Mouse (Mus musculus) forebrain, embryonic 12.5 days (tissue): ENCODE measurements around the gene Zfp382. TPM values are rescaled to one million over a fixed set of nuclear protein-coding genes. Genes with fewer than 3 reads are reported as not detected.

Experiments
- microRNA-seq: library from miRNA; unstranded; fragments of <30 nt; microRNA quantifications from one replicate; pipeline ENCODE4, GENCODE M21; 2017
- polyA plus RNA-seq: library from polyadenylated mRNA; unstranded; fragments of >200 nt; fragmentation: Nextera tagmentation; extraction: Ambion mirVana; gene quantifications from 2 replicates; pipeline ENCODE4 v1.2.1, GENCODE M21; 2016

Zfp382 gene
- polyA plus RNA-seq, 1 experiment from 2014 or later, result 16.1 TPM

Small RNA genes within 50 kb of the gene (microRNA-seq; reads per million reads assigned to microRNA genes)
- gene Gm23368, result not detected

Other genes starting within 250 kb of the Zfp382 start
- gene Zfp27, start 215.4 kb upstream of the Zfp382 start, polyA plus RNA-seq, result 13.4 and 15.1 TPM in 2 replicates
- 6.6 and 7.6 TPM in 2 replicates for gene Zfp383, start 213.7 kb upstream of the Zfp382 start, polyA plus RNA-seq
- 15.4 and 16.5 TPM in 2 replicates for gene Zfp74, start 167.9 kb upstream of the Zfp382 start, polyA plus RNA-seq
- gene Zfp568, start 138.0 kb upstream of the Zfp382 start, polyA plus RNA-seq, result 10.3 and 12.1 TPM in 2 replicates
- gene Zfp14, start 70.6 kb upstream of the Zfp382 start, polyA plus RNA-seq, result 6.0 and 6.1 TPM in 2 replicates
- 4.7 and 8.9 TPM in 2 replicates for gene Zfp82, start 49.0 kb upstream of the Zfp382 start, polyA plus RNA-seq
- gene Gm26920, start 31.5 kb upstream of the Zfp382 start, polyA plus RNA-seq, result 2.7 and 6.9 TPM in 2 replicates
- 13.5 and 16.2 TPM in 2 replicates for gene Zfp566, start 31.4 kb upstream of the Zfp382 start, polyA plus RNA-seq
- gene Zfp260, start 27.2 kb upstream of the Zfp382 start, polyA plus RNA-seq, result 129 TPM in 2 replicates
- 23.6 and 25.8 TPM in 2 replicates for gene Zfp146, start 47.8 kb downstream of the Zfp382 start, polyA plus RNA-seq
- 3.0 and 3.7 TPM in 2 replicates for gene Cox7a1, start 62.2 kb downstream of the Zfp382 start, polyA plus RNA-seq
- 44.5 and 51.3 TPM in 2 replicates for gene Capns1, start 76.9 kb downstream of the Zfp382 start, polyA plus RNA-seq
- gene Polr2i, start 110.0 kb downstream of the Zfp382 start, polyA plus RNA-seq, result 164 TPM in 2 replicates
- 245 and 256 TPM in 2 replicates for gene Tbcb, start 110.3 kb downstream of the Zfp382 start, polyA plus RNA-seq
- 0.28 TPM in 1 of 2 replicates, not detected in the other for gene Ovol3, start 113.8 kb downstream of the Zfp382 start, polyA plus RNA-seq
- gene Thap8, start 158.2 kb downstream of the Zfp382 start, polyA plus RNA-seq, result 0.51 and 0.68 TPM in 2 replicates
- gene Wdr62, start 158.5 kb downstream of the Zfp382 start, polyA plus RNA-seq, result 17.2 and 18.6 TPM in 2 replicates
- gene Clip3, start 169.8 kb downstream of the Zfp382 start, polyA plus RNA-seq, result 77.2 and 87.9 TPM in 2 replicates
- 73.2 and 79.0 TPM in 2 replicates for gene Alkbh6, start 186.8 kb downstream of the Zfp382 start, polyA plus RNA-seq
- gene Syne4, start 192.9 kb downstream of the Zfp382 start, polyA plus RNA-seq, result 21.8 and 23.5 TPM in 2 replicates
- 2.0 TPM in 1 of 2 replicates, not detected in the other for gene E130208F15Rik, start 199.8 kb downstream of the Zfp382 start, polyA plus RNA-seq
- gene Sdhaf1, start 202.0 kb downstream of the Zfp382 start, polyA plus RNA-seq, result 22.0 and 23.8 TPM in 2 replicates
- 7.3 and 8.1 TPM in 2 replicates for gene Lrfn3, start 240.8 kb downstream of the Zfp382 start, polyA plus RNA-seq